Mouse (Mus musculus) C2C12 (cell line): ENCODE data around the gene Bspry. TPM values are rescaled to one million over a fixed set of nuclear protein-coding genes. Genes with fewer than 3 reads are reported as not detected.
A peak's percentile ranks its signal among the peaks of the same experiment; 100 is the strongest.

Experiments
- H3K27me3 ChIP-seq: one replicate; pipeline ENCODE4 v1.6.1; 2011; ENCODE audit not compliant: control insufficient read depth, insufficient read depth, insufficient read length
- H3K36me3 ChIP-seq: one replicate; pipeline ENCODE4 v1.6.1; 2011; ENCODE audit not compliant: control insufficient read depth, insufficient read depth
- H3K4me3 ChIP-seq: one replicate; pipeline ENCODE4 v1.5.1; 2011; ENCODE audit warnings: mild to moderate bottlenecking, control low read depth; ENCODE audit not compliant: poor library complexity, insufficient read depth, severe bottlenecking
- H3K79me2 ChIP-seq: one replicate; pipeline ENCODE4 v1.6.1; 2011; ENCODE audit not compliant: control insufficient read depth, insufficient read depth
- H3K79me3 ChIP-seq: one replicate; pipeline ENCODE4 v1.6.1; 2011; ENCODE audit warnings: low read depth, control low read depth
- H3ac ChIP-seq: one replicate; pipeline ENCODE3; 2011; ENCODE audit warnings: low read depth; ENCODE audit not compliant: control insufficient read depth, insufficient read length
- CEBPB ChIP-seq: IDR thresholded peaks from one replicate; pipeline ENCODE4 v1.6.1; 2011; ENCODE audit warnings: low read depth, mild to moderate bottlenecking, control low read depth, moderate library complexity
- CTCF ChIP-seq: IDR thresholded peaks from one replicate; pipeline ENCODE4 v1.5.1; 2011; ENCODE audit not compliant: control insufficient read depth, insufficient read depth, insufficient read length
- FOSL1 ChIP-seq: IDR thresholded peaks from one replicate; pipeline ENCODE4 v1.8.0; 2011; ENCODE audit warnings: mild to moderate bottlenecking, low read length; ENCODE audit not compliant: poor library complexity, insufficient read depth, severe bottlenecking
- MAX ChIP-seq: IDR thresholded peaks from one replicate; pipeline ENCODE4 v1.6.1; 2011; ENCODE audit warnings: mild to moderate bottlenecking, control low read depth
- MYOD1 ChIP-seq: IDR thresholded peaks from one replicate; pipeline ENCODE4 v1.6.1; 2011; ENCODE audit warnings: low read depth; ENCODE audit not compliant: control insufficient read depth, insufficient read length
- MYOG ChIP-seq: IDR thresholded peaks from one replicate; pipeline ENCODE4 v1.6.1; 2011; ENCODE audit not compliant: control insufficient read depth, insufficient read length; ENCODE audit errors: extremely low read depth
- USF1 ChIP-seq: IDR thresholded peaks from one replicate; pipeline ENCODE4 v1.6.1; 2011; ENCODE audit warnings: low read depth, mild to moderate bottlenecking, control low read depth, moderate library complexity
- polyA plus RNA-seq: library from polyadenylated mRNA; unstranded; fragments of >200 nt; fragmentation: generic; extraction: Trizol; gene quantifications from one replicate; pipeline ENCODE4 v1.2.1, GENCODE M21; 2012; ENCODE audit warnings: missing spikeins

Gene Bspry
- polyA plus RNA-seq, 1 experiment, result 0.25 TPM

DNA sequence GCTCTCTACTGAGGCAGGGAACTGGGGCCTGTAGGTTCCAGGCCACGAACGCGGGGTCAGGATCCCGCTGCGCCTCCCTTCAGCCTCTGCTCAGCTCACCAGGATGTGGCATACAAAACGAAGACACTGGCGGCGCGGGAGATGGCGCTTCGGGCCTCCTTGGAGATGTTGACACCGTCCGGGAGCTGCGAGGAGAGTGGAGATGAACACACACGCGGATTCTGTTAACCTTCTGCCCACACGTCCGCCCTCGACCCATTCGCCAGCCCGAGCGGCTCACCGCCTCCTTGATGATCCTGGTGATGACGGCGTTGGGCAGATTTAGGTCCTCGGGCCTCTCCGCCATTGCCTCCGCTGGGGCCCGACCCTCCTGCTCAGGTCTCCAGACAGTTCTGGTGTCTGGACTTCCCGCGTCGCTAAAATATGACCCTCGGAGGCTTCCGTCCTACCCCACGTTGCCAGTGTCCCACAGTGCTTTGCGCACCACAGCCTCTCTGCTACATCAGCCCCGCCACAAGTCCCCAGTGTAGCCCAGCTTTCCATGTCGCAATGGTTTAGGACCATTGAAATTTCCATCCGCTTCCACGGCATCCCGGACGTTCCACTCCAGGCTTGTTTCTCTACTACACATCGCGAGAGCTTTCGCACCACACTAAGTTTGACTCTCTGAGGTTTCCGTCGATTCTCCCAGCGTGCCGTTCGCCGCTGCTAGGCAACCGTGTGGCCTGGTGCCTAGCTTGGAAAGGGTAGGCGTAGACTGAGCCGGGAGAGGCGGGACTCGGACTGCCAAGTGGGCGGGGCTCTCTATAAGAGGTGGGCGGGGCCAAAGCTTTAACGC is 45.0 kb downstream of the Bspry start, which contains the start of the genes Pole3 and 4933430I17Rik:
Pole3 (minus strand) TSS at position 418 of the 838 bp plus-strand sequence.
4933430I17Rik (plus strand) TSS at position 719 of the 838 bp plus-strand sequence.
- Histone ChIP-seq H3K79me2 (peaks cover 16% of the 10 kb centered on the region), H3K79me3 (peaks cover 11% of the 10 kb centered on the region), H3K36me3 (peaks cover 5% of the 10 kb centered on the region), H3ac (peak within 1 kb of the TSS; percentile 85), H3K27me3 (no peaks in the 10 kb centered on the region), H3K4me3 (peak within 1 kb of the TSS; percentile 68)
- TF ChIP-seq CTCF, result no peak
- no peak for TF ChIP-seq MYOD1
- TF ChIP-seq FOSL1, result no peak
- TF ChIP-seq MYOG, result no peak
- no peak for TF ChIP-seq CEBPB
- no peak for TF ChIP-seq MAX
- peak; percentile 40 for TF ChIP-seq USF1

- TF ChIP-seq CEBPB (peak; percentile 95), USF1 (no peak)
- H3K27me3 ChIP-seq, result no peaks in the 10 kb centered on the region
- H3K79me3 ChIP-seq, result peaks cover 11% of the 10 kb centered on the region
- H3K79me2 ChIP-seq, result peaks cover 16% of the 10 kb centered on the region
- H3K36me3 ChIP-seq, result peaks cover 5% of the 10 kb centered on the region
- H3K4me3 ChIP-seq, result no peak overlapping the region
- no peak overlapping the region for H3ac ChIP-seq
Measured at GRCm38 (mm10) chr4:62525489-62525811, 45.6 kb downstream of the Bspry start.

DNA sequence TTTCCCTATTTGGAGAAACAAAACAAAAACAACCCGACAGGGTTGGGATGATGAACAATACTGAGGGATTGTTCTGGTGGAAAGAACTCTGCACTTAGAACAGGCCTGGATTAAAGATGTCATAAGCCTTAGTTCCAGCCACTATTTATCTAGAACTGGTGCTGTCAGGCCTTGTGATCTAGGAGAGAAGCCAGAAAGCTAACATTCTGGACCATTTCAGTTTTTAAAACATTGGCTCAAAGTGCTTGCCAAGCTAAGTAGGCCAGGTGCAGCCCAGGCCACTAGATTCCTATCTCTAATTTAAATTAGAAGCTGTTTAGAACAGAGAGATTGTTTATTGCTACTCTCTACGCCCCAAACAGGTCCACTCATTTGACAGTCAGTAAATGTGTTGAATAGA is 46.4 kb downstream of the Bspry start:
- TF ChIP-seq USF1 (no peak), MYOD1 (no peak)
- Histone ChIP-seq H3ac (no peak overlapping the region), H3K27me3 (no peaks in the 10 kb centered on the region), H3K79me3 (peaks cover 11% of the 10 kb centered on the region), H3K36me3 (peaks cover 5% of the 10 kb centered on the region), H3K4me3 (no peak overlapping the region), H3K79me2 (peaks cover 16% of the 10 kb centered on the region)

DNA sequence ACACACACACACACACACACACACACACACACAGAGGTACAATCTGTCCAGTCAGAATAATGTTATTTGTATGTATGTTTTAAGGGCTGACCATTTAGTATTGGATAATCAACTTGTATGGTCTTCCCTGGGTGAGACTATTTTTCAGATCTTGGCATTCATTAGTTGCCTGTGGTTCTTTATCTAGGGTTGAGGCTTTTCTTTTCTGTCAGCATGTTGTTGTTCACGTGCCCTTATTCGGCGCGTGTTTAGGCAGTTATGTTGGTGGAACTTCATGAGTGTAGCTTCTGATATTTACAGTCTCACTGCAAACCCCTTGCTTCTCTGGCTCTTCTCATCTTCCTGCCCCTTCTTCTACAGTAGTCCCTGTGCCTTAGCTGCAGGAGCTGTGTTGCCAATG is 47.8 kb downstream of the Bspry start:
- H3ac ChIP-seq, result no peak overlapping the region
- H3K79me2 ChIP-seq, result peaks cover 16% of the 10 kb centered on the region
- H3K4me3 ChIP-seq, result no peak overlapping the region
- H3K79me3 ChIP-seq, result peaks cover 11% of the 10 kb centered on the region
- TF ChIP-seq FOSL1 (no peak), CEBPB (no peak), CTCF (no peak), MAX (no peak), MYOD1 (no peak), MYOG (no peak), USF1 (no peak)
- no peaks in the 10 kb centered on the region for H3K27me3 ChIP-seq
- H3K36me3 ChIP-seq, result peaks cover 5% of the 10 kb centered on the region

- no peaks in the 10 kb centered on the region for H3K79me2 ChIP-seq
- no peaks in the 10 kb centered on the region for H3K79me3 ChIP-seq
- H3K27me3 ChIP-seq, result no peaks in the 10 kb centered on the region
- no peak overlapping the region for H3K4me3 ChIP-seq
- H3ac ChIP-seq, result no peak overlapping the region
- TF ChIP-seq FOSL1, result no peak
- TF ChIP-seq MAX, result no peak
- TF ChIP-seq USF1, result no peak
- no peak for TF ChIP-seq MYOG
- no peak for TF ChIP-seq CTCF
- TF ChIP-seq CEBPB, result no peak
- no peaks in the 10 kb centered on the region for H3K36me3 ChIP-seq
Measured at GRCm38 (mm10) chr4:62533729-62534128, 53.9 kb downstream of the Bspry start.

DNA sequence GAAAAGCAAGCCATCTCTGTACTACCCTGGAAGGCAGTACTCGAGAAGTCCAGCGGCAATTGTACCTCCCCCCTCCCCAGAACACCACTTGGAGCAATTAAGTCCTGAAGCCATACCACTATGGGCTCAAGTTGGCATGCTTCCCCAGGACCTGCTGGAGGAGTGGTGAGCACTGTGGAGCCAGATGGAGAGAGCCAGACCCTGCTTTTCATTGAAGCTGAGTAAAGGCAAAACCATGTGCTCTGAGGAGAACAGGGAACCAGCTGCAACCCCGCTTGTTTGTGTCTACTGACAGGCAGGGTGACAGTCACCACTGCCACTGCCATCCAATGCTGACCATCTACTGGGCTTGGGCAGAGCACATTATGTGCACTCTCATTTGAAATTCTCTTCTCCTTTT is 61.9 kb downstream of the Bspry start:
- Histone ChIP-seq H3K79me3 (no peaks in the 10 kb centered on the region), H3ac (no peak overlapping the region), H3K27me3 (no peaks in the 10 kb centered on the region), H3K79me2 (no peaks in the 10 kb centered on the region), H3K4me3 (no peak overlapping the region), H3K36me3 (no peaks in the 10 kb centered on the region)
- TF ChIP-seq MYOD1, result no peak
